Mouse (Mus musculus): Measurements from ENCODE around the gene Exosc6. TPM values are rescaled to one million over a fixed set of nuclear protein-coding genes. Genes with fewer than 3 reads are reported as not detected.
A peak's percentile ranks its signal among the peaks of the same experiment; 100 is the strongest.
"Not testable (repeated sequence)": the region's sequence is repeated elsewhere in the genome, so short reads cannot be mapped to it uniquely, and the experiment has no call there.

The Exosc6 gene
- polyA plus RNA-seq, 1 experiment from 2014 or later = 19.1 TPM

GRCm38 (mm10) chr8:111079861-111080271 is 23.7 kb downstream of the Exosc6 start:
- peak overlapping the region; percentile 44 for H3K4me3 ChIP-seq (ENCODE audit: low read length)
- peak overlapping the region; percentile 94 for H3K27ac ChIP-seq (ENCODE audit: low read length)
- ATAC-seq (ENCODE audit: low FRiP score, low TSS enrichment) = peak; percentile 84
- no peaks in the 10 kb centered on the region for H3K27me3 ChIP-seq (ENCODE audit: insufficient read depth, low read length)
- peaks cover 29% of the 10 kb centered on the region for H3K4me1 ChIP-seq (ENCODE audit: insufficient read depth, low read length)
- no peaks in the 10 kb centered on the region for H3K9me3 ChIP-seq (ENCODE audit: low read length)
- 12% methylated on average over 6 of the region's 6 CpGs for WGBS
- peak overlapping the region; percentile 56 for H3K4me2 ChIP-seq (replicated peaks; ENCODE audit: low read depth, low read length)
- no peaks in the 10 kb centered on the region for H3K36me3 ChIP-seq (ENCODE audit: insufficient read depth, low read length)
- peak overlapping the region; percentile 61 for H3K9ac ChIP-seq (replicated peaks; ENCODE audit: low read length)

DNA sequence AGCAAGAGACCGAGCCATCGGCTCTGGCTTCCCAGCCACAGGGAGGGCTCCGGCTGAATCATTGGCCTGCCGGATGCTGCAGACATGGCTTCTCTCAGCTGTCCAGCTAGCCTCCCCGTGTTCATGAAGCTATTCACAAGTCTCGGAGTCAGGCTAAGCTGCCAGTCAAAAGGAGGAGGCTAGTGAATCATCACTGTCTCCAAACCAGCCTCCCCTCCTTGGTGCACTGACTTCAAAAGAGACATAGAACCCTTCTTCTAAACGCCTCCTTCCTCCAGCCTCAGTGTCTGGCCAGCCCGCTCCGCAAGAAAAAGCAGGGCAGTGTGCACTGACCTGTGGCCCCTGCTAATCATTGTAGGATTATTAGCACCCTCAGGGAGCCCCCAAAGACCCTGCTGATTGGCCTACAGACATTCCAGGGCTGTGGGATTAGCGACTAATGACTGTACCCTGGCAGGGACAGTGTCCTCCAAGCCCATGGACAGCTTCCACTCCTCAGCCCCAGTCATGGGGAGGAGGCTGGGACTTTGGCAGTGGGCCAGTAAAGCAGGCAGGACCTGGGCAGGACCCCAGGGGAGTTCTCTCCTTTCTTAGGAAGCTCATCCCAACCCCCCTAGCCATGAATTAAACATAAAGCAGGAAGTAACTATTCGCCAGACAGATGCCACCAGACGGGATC is 25.6 kb downstream of the Exosc6 start:
- H3K27me3 ChIP-seq (ENCODE audit: insufficient read depth, low read length) = no peaks in the 10 kb centered on the region
- H3K9me3 ChIP-seq (ENCODE audit: low read length) = no peaks in the 10 kb centered on the region
- peak overlapping the region; percentile 44 for H3K4me3 ChIP-seq (ENCODE audit: low read length)
- 35% methylated on average over 12 of the region's 12 CpGs for WGBS
- peaks cover 29% of the 10 kb centered on the region for H3K4me1 ChIP-seq (ENCODE audit: insufficient read depth, low read length)
- peak overlapping the region; percentile 56 for H3K4me2 ChIP-seq (replicated peaks; ENCODE audit: low read depth, low read length)
- peak overlapping the region; percentile 67 for H3K9ac ChIP-seq (replicated peaks; ENCODE audit: low read length)
- H3K36me3 ChIP-seq (ENCODE audit: insufficient read depth, low read length) = no peaks in the 10 kb centered on the region
- H3K27ac ChIP-seq (ENCODE audit: low read length) = peak overlapping the region; percentile 94
- ATAC-seq (ENCODE audit: low FRiP score, low TSS enrichment) = peak; percentile 90

- H3K4me3 ChIP-seq (ENCODE audit: low read length); H3K9ac ChIP-seq (replicated peaks; ENCODE audit: low read length); H3K9me3 ChIP-seq (ENCODE audit: low read length); H3K36me3 ChIP-seq (ENCODE audit: insufficient read depth, low read length); H3K27me3 ChIP-seq (ENCODE audit: insufficient read depth, low read length); H3K4me2 ChIP-seq (replicated peaks; ENCODE audit: low read depth, low read length); H3K27ac ChIP-seq (ENCODE audit: low read length); ATAC-seq (ENCODE audit: low FRiP score, low TSS enrichment): not testable (repeated sequence)
- WGBS = 92% methylated on average over 5 of the region's 5 CpGs
- H3K4me1 ChIP-seq (ENCODE audit: insufficient read depth, low read length) = peaks cover 23% of the 10 kb centered on the region
These were observed 27.8 kb downstream of the Exosc6 start for GRCm38 (mm10) chr8:111083936-111084335.

DNA sequence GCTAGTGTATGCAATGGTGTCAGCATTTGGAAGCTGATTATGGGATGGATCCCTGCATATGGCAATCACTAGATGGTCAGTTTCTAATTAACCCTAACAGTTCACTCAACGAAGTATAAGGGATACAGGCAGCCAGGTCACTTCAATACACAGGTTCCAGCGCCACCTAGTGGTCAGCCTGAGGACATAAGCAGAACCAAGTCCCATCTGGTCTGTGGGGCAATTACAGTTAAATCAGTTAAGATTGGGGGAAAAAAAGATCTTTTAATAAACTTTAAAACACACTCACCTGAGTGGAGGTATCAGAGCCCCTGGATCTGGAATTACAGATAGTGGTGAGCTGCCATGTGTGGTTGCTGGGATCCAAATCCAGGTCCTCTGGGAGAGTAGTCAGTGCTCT is 34.0 kb downstream of the Exosc6 start:
- no peak overlapping the region for H3K4me3 ChIP-seq (ENCODE audit: low read length)
- H3K27ac ChIP-seq (ENCODE audit: low read length) = no peak overlapping the region
- no peaks in the 10 kb centered on the region for H3K36me3 ChIP-seq (ENCODE audit: insufficient read depth, low read length)
- 0 out of 2 replicates have a peak, but pooled peaks cover 4% of the 10 kb centered on the region for H3K4me1 ChIP-seq (ENCODE audit: insufficient read depth, low read length)
- ATAC-seq (ENCODE audit: low FRiP score, low TSS enrichment) = no peak
- H3K9ac ChIP-seq (replicated peaks; ENCODE audit: low read length) = no peak overlapping the region
- H3K9me3 ChIP-seq (ENCODE audit: low read length) = no peaks in the 10 kb centered on the region
- WGBS = 0% methylated on average over 2 of the region's 2 CpGs
- H3K27me3 ChIP-seq (ENCODE audit: insufficient read depth, low read length) = no peaks in the 10 kb centered on the region
- H3K4me2 ChIP-seq (replicated peaks; ENCODE audit: low read depth, low read length) = no peak overlapping the region

DNA sequence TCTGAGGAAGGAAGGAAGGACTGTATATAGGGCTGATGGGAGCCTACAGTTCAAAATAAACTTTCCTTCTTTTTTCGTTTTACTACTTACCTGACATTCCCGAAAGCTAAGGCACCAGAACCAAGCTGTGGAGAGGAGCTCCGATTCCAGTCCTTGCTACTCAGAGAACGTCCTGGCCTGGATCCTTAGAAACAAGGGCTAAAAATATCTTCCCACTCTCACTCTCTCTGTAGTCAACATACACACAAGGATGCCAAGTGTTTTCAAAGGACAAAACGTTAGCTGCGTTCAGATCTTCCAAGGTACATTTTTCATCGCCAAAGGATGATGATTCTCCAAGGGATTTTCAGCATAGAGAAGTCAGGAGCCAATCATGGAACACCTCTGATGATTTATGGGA is 35.6 kb downstream of the Exosc6 start:
- Histone ChIP-seq H3K4me2 (replicated peaks; ENCODE audit: low read depth, low read length) (no peak overlapping the region), H3K4me1 (ENCODE audit: insufficient read depth, low read length) (peaks cover 15% of the 10 kb centered on the region; the same call in 1 of the 2 replicates), H3K27ac (ENCODE audit: low read length) (no peak overlapping the region), H3K27me3 (ENCODE audit: insufficient read depth, low read length) (no peaks in the 10 kb centered on the region), H3K9me3 (ENCODE audit: low read length) (no peaks in the 10 kb centered on the region), H3K36me3 (ENCODE audit: insufficient read depth, low read length) (no peaks in the 10 kb centered on the region), H3K4me3 (ENCODE audit: low read length) (no peak overlapping the region), H3K9ac (replicated peaks; ENCODE audit: low read length) (no peak overlapping the region)
- 76% methylated on average over 7 of the region's 7 CpGs for WGBS
- ATAC-seq (ENCODE audit: low FRiP score, low TSS enrichment) = no peak

DNA sequence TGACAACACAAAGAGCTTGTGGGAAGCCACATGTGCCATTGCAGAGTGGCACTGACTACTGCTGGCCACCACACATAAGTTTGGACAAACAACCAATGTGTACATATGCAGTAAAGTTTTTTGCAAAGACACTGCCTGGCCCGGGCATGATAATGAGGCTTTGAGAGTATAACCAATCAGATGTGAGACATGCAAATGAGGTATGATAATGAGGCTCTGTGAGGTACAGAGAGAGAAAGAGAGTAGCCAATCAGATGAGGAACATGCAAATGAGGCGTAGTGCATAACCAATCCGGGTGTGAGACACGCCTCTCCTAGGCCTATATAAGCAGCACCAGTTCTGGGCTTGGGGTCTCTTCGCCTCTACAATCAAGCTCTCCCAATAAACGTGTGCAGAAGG is 36.2 kb downstream of the Exosc6 start, which contains the start of gene Clec18a:
Gene Clec18a, minus strand, starts transcription at position 101 of the 400 bp plus-strand sequence.
- WGBS = 98% methylated on average over 5 of the region's 6 CpGs
- not testable (repeated sequence) for H3K27ac ChIP-seq (ENCODE audit: low read length); H3K4me2 ChIP-seq (replicated peaks; ENCODE audit: low read depth, low read length); H3K9ac ChIP-seq (replicated peaks; ENCODE audit: low read length); ATAC-seq (ENCODE audit: low FRiP score, low TSS enrichment); H3K36me3 ChIP-seq (ENCODE audit: insufficient read depth, low read length); H3K9me3 ChIP-seq (ENCODE audit: low read length); H3K27me3 ChIP-seq (ENCODE audit: insufficient read depth, low read length); H3K4me3 ChIP-seq (ENCODE audit: low read length)
- peaks cover 15% of the 10 kb centered on the region; the same call in 1 of the 2 replicates for H3K4me1 ChIP-seq (ENCODE audit: insufficient read depth, low read length)

GRCm38 (mm10) chr8:111093865-111094718 is 38.0 kb downstream of the Exosc6 start, which contains the start of gene Pdpr:
Pdpr (plus strand) TSS chr8:111094630.
- peak; percentile 95 for ATAC-seq (ENCODE audit: low FRiP score, low TSS enrichment)
- Histone ChIP-seq H3K4me2 (replicated peaks; ENCODE audit: low read depth, low read length) (peak within 1 kb of the TSS; percentile 87), H3K36me3 (ENCODE audit: insufficient read depth, low read length) (no peaks in the 10 kb centered on the region), H3K4me3 (ENCODE audit: low read length) (peak within 1 kb of the TSS; percentile 69), H3K4me1 (ENCODE audit: insufficient read depth, low read length) (peaks cover 15% of the 10 kb centered on the region; the same call in 1 of the 2 replicates), H3K27ac (ENCODE audit: low read length) (peak within 1 kb of the TSS; percentile 79), H3K27me3 (ENCODE audit: insufficient read depth, low read length) (no peaks in the 10 kb centered on the region), H3K9ac (replicated peaks; ENCODE audit: low read length) (peak within 1 kb of the TSS; percentile 75), H3K9me3 (ENCODE audit: low read length) (no peaks in the 10 kb centered on the region)
- 6% methylated on average over 68 of the region's 72 CpGs for WGBS

DNA sequence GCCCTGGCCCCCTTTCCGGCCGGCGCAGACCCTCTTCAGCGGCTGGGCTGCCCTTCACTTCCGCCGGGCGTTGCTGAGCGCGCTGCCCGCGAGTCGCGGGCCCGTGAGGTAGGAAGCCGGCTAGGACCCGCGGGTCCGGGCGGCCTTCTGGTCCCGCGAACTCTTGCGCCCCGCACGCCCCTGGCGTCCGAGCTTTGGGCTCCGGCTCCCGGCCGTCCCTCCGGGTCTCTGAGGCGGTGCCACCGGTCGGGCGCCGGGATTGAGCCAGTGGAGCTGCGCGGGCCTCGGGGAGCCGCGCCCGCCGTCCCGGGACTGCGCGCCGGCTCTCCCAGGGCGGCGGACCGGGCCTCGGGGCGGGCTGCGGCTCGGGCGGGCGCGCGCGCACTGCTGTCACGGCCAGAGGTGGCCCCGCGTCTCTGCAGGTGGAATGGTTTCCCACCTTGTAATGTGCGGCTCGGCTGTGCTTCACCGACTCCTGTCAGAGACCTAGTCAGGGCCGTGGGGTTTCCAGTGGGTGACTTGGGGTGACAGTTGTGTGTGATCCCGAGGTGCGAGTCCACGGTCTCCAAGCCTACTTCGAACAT is 38.7 kb downstream of the Exosc6 start:
- peak overlapping the region; percentile 57 for H3K9ac ChIP-seq (replicated peaks; ENCODE audit: low read length)
- peak overlapping the region; percentile 87 for H3K4me2 ChIP-seq (replicated peaks; ENCODE audit: low read depth, low read length)
- peaks cover 15% of the 10 kb centered on the region; the same call in 1 of the 2 replicates for H3K4me1 ChIP-seq (ENCODE audit: insufficient read depth, low read length)
- H3K27me3 ChIP-seq (ENCODE audit: insufficient read depth, low read length); H3K36me3 ChIP-seq (ENCODE audit: insufficient read depth, low read length); H3K9me3 ChIP-seq (ENCODE audit: low read length); H3K27ac ChIP-seq (ENCODE audit: low read length): not testable (repeated sequence)
- H3K4me3 ChIP-seq (ENCODE audit: low read length) = peak overlapping the region; percentile 69
- WGBS = under 1% methylated on average over 56 of the region's 69 CpGs
- ATAC-seq (ENCODE audit: low FRiP score, low TSS enrichment) = peak; percentile 54

Data from kidney, embryonic 16.5 days (tissue).